Mouse (Mus musculus): Measurements from ENCODE around the gene BC048671. TPM values are rescaled to one million over a fixed set of nuclear protein-coding genes. Genes with fewer than 3 reads are reported as not detected.
A peak's percentile ranks its signal among the peaks of the same experiment; 100 is the strongest.

BC048671 gene
- total RNA-seq (2014; rRNA removed) (not detected in 2 replicates), polyA plus RNA-seq (2015; fragmentation: Nextera tagmentation; extraction: Ambion mirVana) (not detected in 2 replicates)

- Histone ChIP-seq H3K4me3 (ENCODE audit: low read depth, low read length) (no peak within 1 kb of the TSS), H3K4me2 (ENCODE audit: low read depth, low read length, poor library complexity, severe bottlenecking) (no peak within 1 kb of the TSS), H3K4me1 (ENCODE audit: insufficient read depth, low read length) (no peaks in the 10 kb centered on the region), H3K36me3 (ENCODE audit: insufficient read depth, low read length) (no peaks in the 10 kb centered on the region), H3K27me3 (ENCODE audit: insufficient read depth, low read length) (no peaks in the 10 kb centered on the region), H3K9ac (replicated peaks; ENCODE audit: low read length, poor library complexity, severe bottlenecking) (no peak within 1 kb of the TSS), H3K27ac (ENCODE audit: low read depth, low read length) (no peak within 1 kb of the TSS), H3K9me3 (ENCODE audit: low read length) (no peaks in the 10 kb centered on the region)
- TF ChIP-seq CTCF (IDR thresholded peaks at IDR 0.05), result no peak
- ATAC-seq (ENCODE audit: low FRiP score), result no peak
- 97% methylated on average over 1 of the region's 1 CpGs for WGBS
- no peak for DNase-seq (ENCODE audit: low spot score)
These were observed at the start of gene BC048671 for GRCm38 (mm10) chr6:90300919-90301318. Gene BC048671, plus strand, starts transcription at chr6:90301219.

- DNase-seq (ENCODE audit: low spot score) (peak; percentile 22), ATAC-seq (ENCODE audit: low FRiP score) (no peak)
- Histone ChIP-seq H3K9me3 (ENCODE audit: low read length) (no peaks in the 10 kb centered on the region), H3K36me3 (ENCODE audit: insufficient read depth, low read length) (no peaks in the 10 kb centered on the region), H3K4me1 (ENCODE audit: insufficient read depth, low read length) (no peaks in the 10 kb centered on the region), H3K9ac (replicated peaks; ENCODE audit: low read length, poor library complexity, severe bottlenecking) (no peak overlapping the region), H3K4me3 (ENCODE audit: low read depth, low read length) (no peak overlapping the region), H3K4me2 (ENCODE audit: low read depth, low read length, poor library complexity, severe bottlenecking) (no peak overlapping the region), H3K27me3 (ENCODE audit: insufficient read depth, low read length) (no peaks in the 10 kb centered on the region), H3K27ac (ENCODE audit: low read depth, low read length) (no peak overlapping the region)
- TF ChIP-seq CTCF (IDR thresholded peaks at IDR 0.05), result peak; percentile 58
- 57% methylated on average over 12 of the region's 12 CpGs for WGBS
These were observed 12.8 kb upstream of the BC048671 start for GRCm38 (mm10) chr6:90288265-90288664.

GRCm38 (mm10) chr6:90306315-90306975, 5.4 kb downstream of the BC048671 start:
- WGBS, result 85% methylated on average over 6 of the region's 6 CpGs
- H3K4me1 ChIP-seq (ENCODE audit: insufficient read depth, low read length), result no peaks in the 10 kb centered on the region
- no peaks in the 10 kb centered on the region for H3K36me3 ChIP-seq (ENCODE audit: insufficient read depth, low read length)
- TF ChIP-seq CTCF (IDR thresholded peaks at IDR 0.05), result no peak
- no peak overlapping the region for H3K4me3 ChIP-seq (ENCODE audit: low read depth, low read length)
- DNase-seq (ENCODE audit: low spot score), result no peak
- no peak for ATAC-seq (ENCODE audit: low FRiP score)
- 0 out of 2 replicates have a peak, but pooled peaks cover 8% of the 10 kb centered on the region for H3K9me3 ChIP-seq (ENCODE audit: low read length)
- no peak overlapping the region for H3K9ac ChIP-seq (replicated peaks; ENCODE audit: low read length, poor library complexity, severe bottlenecking)
- no peaks in the 10 kb centered on the region for H3K27me3 ChIP-seq (ENCODE audit: insufficient read depth, low read length)
- H3K27ac ChIP-seq (ENCODE audit: low read depth, low read length), result no peak overlapping the region
- H3K4me2 ChIP-seq (ENCODE audit: low read depth, low read length, poor library complexity, severe bottlenecking), result no peak overlapping the region

- no peak for ATAC-seq (ENCODE audit: low FRiP score)
- 0 out of 2 replicates have a peak, but pooled peaks cover 8% of the 10 kb centered on the region for H3K9me3 ChIP-seq (ENCODE audit: low read length)
- no peaks in the 10 kb centered on the region for H3K4me1 ChIP-seq (ENCODE audit: insufficient read depth, low read length)
- no peak for DNase-seq (ENCODE audit: low spot score)
- H3K36me3 ChIP-seq (ENCODE audit: insufficient read depth, low read length), result no peaks in the 10 kb centered on the region
- no peaks in the 10 kb centered on the region for H3K27me3 ChIP-seq (ENCODE audit: insufficient read depth, low read length)
- H3K9ac ChIP-seq (replicated peaks; ENCODE audit: low read length, poor library complexity, severe bottlenecking), result no peak overlapping the region
- no peak for TF ChIP-seq CTCF (IDR thresholded peaks at IDR 0.05)
- no peak overlapping the region for H3K27ac ChIP-seq (ENCODE audit: low read depth, low read length)
- H3K4me2 ChIP-seq (ENCODE audit: low read depth, low read length, poor library complexity, severe bottlenecking), result no peak overlapping the region
- WGBS, result 88% methylated on average over 87 of the region's 87 CpGs
- no peak overlapping the region for H3K4me3 ChIP-seq (ENCODE audit: low read depth, low read length)
These were observed 8.1 kb downstream of the BC048671 start for GRCm38 (mm10) chr6:90308839-90309778.

GRCm38 (mm10) chr6:90315961-90316360, 14.9 kb downstream of the BC048671 start:
- Histone ChIP-seq H3K27me3 (ENCODE audit: insufficient read depth, low read length) (no peaks in the 10 kb centered on the region), H3K27ac (ENCODE audit: low read depth, low read length) (no peak overlapping the region), H3K4me3 (ENCODE audit: low read depth, low read length) (no peak overlapping the region), H3K9ac (replicated peaks; ENCODE audit: low read length, poor library complexity, severe bottlenecking) (no peak overlapping the region), H3K4me2 (ENCODE audit: low read depth, low read length, poor library complexity, severe bottlenecking) (no peak overlapping the region), H3K36me3 (ENCODE audit: insufficient read depth, low read length) (no peaks in the 10 kb centered on the region), H3K9me3 (ENCODE audit: low read length) (no peaks in the 10 kb centered on the region), H3K4me1 (ENCODE audit: insufficient read depth, low read length) (no peaks in the 10 kb centered on the region)
- no peak for ATAC-seq (ENCODE audit: low FRiP score)
- no peak for DNase-seq (ENCODE audit: low spot score)
- TF ChIP-seq CTCF (IDR thresholded peaks at IDR 0.05), result no peak
- WGBS, result 80% methylated on average over 5 of the region's 5 CpGs
